Mouse (Mus musculus): ENCODE measurements around the gene Nfib.
"Not testable (repeated sequence)": the region's sequence is repeated elsewhere in the genome, so short reads cannot be mapped to it uniquely, and the experiment has no call there.

Nfib gene

DNA sequence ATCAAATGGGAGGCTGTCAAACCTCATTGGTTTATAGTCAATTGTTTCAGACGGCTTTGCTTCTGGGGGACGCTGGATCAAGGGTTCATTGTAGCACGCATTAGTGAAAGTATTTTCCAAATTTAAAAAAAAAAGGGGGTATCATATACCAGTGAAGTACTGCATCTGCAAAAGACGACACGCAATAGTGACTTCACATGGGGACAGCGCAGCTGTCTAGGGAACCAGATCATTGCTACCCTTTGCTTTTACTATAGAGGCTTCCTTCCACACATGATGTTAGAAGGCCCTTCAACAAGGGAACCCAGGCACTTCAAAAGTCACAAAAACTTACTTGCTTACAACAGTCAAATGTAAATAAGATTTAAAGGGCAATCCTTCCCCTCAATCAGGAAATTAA, 402.6 kb downstream of the Nfib start:
- no peak for DNase-seq (ENCODE audit: low spot score in 2 of 2)

GRCm38 (mm10) chr4:82298606-82299005, 406.9 kb downstream of the Nfib start:
- no peak for DNase-seq (ENCODE audit: low spot score in 2 of 2)

DNA sequence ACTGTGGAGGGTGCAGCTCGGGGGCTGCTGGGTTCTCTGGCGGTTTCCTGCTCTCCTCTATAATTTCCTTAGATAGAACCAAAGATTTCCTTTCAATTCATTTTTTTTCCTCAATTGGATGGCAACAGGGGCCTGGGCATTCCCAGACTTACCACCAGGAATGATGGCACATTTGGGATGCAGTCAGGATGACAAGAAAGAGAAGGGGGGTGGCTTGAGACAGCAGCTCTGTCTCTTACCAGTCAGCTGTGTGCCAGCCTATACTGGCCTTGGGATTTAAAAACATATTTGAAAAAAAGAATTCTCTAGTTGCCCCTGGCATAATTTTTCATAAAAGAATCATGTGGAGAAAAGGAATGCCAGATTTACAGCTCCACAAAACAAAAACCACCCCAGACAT, 408.0 kb downstream of the Nfib start:
- DNase-seq (ENCODE audit: low spot score in 2 of 2) = no peak

GRCm38 (mm10) chr4:82294066-82294465, 411.5 kb downstream of the Nfib start:
- DNase-seq (ENCODE audit: low spot score in 2 of 2) = no peak

GRCm38 (mm10) chr4:82291174-82291847, 414.2 kb downstream of the Nfib start:
- DNase-seq (ENCODE audit: low spot score in 2 of 2) = no peak

DNA sequence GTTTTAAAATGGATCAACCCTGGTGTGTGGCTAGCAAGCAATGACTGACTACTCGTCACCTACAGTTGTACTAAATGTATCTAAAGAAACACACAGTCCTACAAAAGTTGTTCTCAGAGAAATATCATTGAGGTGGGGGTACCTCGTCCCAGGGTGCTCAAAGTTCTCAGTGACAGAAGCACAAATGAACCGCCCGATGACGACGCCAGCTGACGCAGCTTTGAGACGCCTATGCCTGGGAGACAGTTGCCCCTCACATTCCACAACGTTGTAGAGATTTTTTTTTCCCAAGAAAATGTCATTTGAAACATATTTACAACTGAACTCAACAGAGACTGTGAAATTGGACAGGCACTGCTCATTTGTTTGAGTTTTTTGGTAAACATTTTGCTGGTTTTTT, 414.9 kb downstream of the Nfib start:
- DNase-seq (ENCODE audit: low spot score in 2 of 2) = no peak

GRCm38 (mm10) chr4:82289596-82289995, 416.0 kb downstream of the Nfib start:
- no peak for DNase-seq (ENCODE audit: low spot score in 2 of 2)

- no peak for DNase-seq (ENCODE audit: low spot score in 2 of 2)
These were observed 417.4 kb downstream of the Nfib start for GRCm38 (mm10) chr4:82288138-82288537.

DNA sequence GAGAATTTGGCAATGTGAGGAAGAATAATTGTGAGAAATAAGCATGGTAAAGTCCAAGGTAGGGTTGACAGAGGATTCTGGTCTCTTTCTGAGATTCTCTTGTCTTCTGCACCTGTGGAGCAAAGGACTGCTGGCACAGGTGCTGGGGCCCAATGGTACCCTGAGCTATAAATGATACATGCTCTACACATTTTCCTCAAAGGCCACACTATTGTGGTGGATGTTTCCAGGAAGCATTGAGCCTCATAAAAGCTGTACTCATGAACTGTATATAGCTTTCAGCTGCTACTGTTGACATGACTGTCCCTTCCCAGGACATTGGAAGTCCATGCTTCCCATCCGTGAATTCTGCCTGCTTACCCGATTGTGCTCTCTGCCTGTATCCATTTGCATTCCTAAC, 418.1 kb downstream of the Nfib start:
- no peak for DNase-seq (ENCODE audit: low spot score in 2 of 2)

DNA sequence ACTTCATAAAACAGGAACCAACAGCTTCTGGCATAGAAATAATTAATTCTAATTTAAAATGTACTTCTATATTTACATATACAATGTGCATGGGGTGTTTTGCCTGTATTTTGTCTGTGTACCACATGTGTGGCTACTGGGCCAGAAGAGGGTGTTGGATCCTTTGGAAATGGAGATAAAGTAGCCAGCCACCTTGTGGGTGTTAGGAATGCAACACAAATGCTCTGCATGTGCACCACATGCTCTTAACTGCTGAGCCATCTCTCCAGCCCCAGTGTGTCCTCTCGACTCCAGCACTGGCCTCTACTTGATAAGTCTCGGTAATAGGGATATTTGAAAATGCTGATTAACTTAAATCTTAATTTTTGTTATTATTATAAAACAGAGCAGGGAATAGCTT, 418.6 kb downstream of the Nfib start:
- DNase-seq (ENCODE audit: low spot score in 2 of 2) = no peak

GRCm38 (mm10) chr4:82283536-82283935, 422.0 kb downstream of the Nfib start:
- no peak for DNase-seq (ENCODE audit: low spot score in 2 of 2)

GRCm38 (mm10) chr4:82275996-82276395, 429.6 kb downstream of the Nfib start:
- no peak for DNase-seq (ENCODE audit: low spot score in 2 of 2)

DNA sequence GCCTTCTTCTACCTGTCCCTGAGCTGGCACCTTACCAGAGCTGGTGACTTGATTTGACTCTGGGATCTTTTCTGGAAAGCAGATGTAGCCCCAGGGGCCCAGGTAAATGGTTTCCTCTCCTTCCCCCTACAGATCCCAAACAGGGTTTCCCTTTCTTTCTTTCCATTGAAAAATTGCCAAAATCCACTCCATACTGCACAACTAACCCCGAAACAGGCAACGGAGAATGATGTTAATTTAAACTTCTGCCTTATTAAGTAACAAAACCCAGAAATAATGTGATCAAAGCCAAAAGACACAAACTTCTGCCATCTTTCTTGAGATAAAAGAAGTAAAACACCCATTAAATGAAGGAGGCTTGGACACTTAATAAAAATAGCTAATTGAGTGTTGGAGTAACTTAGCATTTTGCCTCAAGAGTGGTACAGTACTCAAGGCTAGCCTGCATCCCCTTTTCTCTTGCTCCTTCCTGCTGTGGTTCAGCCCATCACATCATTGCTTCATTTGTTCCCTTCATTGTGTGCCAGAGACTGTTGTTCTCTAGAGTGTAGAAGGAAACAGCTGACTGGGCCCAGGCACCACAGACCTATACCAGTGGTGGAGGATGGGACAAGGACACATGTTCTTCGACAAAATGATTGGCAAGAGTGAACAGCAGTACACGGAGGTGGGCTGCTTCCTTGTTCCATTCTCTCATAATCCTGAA, 432.3 kb downstream of the Nfib start:
- DNase-seq (ENCODE audit: low spot score in 2 of 2) = no peak

GRCm38 (mm10) chr4:82272099-82272498, 433.5 kb downstream of the Nfib start:
- DNase-seq (ENCODE audit: low spot score in 2 of 2) = no peak

DNA sequence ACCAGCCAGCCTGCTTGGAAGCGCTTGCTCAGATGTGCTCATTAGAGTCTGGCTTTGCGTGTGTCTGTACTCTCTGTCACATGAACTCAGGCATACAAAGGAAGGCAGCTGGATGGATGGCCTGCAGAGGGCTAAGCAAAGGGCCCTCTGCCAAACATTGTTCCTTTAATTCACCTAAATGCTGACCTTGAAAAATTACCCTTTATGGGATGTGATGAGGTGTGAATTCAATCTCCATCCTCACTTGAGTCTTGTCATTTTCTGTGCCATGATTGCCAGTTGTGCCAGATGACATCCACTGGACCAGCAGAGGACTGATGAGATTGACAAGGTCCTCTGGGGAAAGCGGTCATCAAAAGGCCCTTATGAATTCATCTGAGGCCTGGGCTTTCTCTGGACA, 434.0 kb downstream of the Nfib start:
- DNase-seq (ENCODE audit: low spot score in 2 of 2) = no peak

GRCm38 (mm10) chr4:82267832-82268778, 437.4 kb downstream of the Nfib start:
- DNase-seq (ENCODE audit: low spot score in 2 of 2) = no peak

DNA sequence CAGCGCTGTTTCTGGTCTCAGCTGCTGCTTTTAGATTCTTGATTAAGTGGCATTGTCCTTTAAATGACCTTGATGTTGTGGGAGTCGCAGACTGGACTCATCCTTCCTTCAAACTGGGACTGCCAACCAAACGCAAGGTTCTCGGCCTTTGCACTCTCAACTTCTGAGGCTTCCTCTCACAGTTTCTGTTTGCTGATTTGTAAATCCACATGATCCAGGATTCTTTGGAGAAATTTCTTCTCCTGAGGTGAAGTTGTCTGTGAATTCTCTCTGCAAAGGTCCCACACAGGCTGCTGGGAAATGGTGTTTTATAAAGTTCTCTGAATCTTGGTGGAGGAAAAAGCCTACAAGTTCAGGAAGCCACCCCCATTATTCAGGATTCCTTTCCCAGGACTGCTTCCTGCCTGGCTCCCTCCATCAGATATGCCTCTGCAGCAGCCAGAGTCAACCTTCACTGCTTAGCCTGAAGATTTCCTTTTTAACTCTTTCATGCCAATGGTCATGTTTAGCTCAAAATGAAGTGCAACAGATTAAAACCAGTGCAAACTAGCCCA, 439.4 kb downstream of the Nfib start:
- DNase-seq (ENCODE audit: low spot score in 2 of 2) = no peak

- DNase-seq (ENCODE audit: low spot score in 2 of 2) = not testable (repeated sequence)
These were observed 447.0 kb downstream of the Nfib start for GRCm38 (mm10) chr4:82258545-82258944.

- no peak for DNase-seq (ENCODE audit: low spot score in 2 of 2)
These were observed 453.5 kb downstream of the Nfib start for GRCm38 (mm10) chr4:82252054-82252453.

- no peak for DNase-seq (ENCODE audit: low spot score in 2 of 2)
These were observed 455.2 kb downstream of the Nfib start for GRCm38 (mm10) chr4:82250355-82250659.

DNA sequence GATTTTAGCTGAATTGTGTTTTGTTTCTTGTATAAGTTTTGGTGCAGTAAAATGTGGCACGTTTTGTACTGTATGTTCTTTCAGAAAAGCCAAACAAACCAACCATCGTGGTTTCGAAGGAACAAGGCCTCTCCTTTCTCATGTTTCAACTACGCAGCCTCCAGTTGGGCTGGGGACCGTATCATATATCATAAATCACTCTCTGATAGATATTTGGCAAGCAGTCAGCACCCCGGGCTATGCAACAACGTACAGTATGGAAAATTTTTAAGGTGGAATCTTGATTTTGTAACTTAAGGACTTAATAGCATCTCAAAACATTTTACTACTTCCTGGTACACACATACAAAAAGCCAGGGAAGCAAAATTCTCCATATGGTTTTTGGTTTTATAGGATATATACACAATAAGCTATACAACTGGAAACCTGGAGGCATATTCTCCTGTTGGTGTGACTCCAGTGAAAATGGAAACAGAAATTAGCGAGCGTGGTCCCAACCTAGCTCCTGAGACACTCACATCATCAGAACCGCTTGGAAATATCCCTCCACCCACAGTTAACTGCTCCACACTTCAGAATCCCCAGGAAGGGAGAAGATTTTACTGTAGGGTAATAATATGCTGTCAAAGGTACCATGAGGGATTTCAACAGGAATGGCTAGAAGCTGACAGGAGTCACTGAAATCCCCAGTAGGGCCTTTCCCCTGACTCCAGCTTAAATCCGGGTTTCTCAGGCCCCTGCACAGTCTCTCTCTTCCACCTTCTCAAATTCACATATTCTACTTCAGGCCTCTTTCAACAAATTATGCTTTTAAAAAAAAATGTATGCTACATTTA, 455.8 kb downstream of the Nfib start:
- no peak for DNase-seq (ENCODE audit: low spot score in 2 of 2)
